Mouse (Mus musculus): ENCODE results near the gene Fam19a4. TPM values are rescaled to one million over a fixed set of nuclear protein-coding genes. Genes with fewer than 3 reads are reported as not detected.
"Not testable (repeated sequence)": the region's sequence is repeated elsewhere in the genome, so short reads cannot be mapped to it uniquely, and the experiment has no call there.

The Fam19a4 gene
- polyA plus RNA-seq, 1 experiment from 2014 or later: 3.4 TPM

- not testable (repeated sequence) for H3K9ac ChIP-seq; H3K27ac ChIP-seq; H3K4me1 ChIP-seq; H3K9me3 ChIP-seq (replicated peaks); H3K4me3 ChIP-seq; H3K27me3 ChIP-seq; ATAC-seq (ENCODE audit: low FRiP score); H3K36me3 ChIP-seq; H3K4me2 ChIP-seq (replicated peaks)
- WGBS: 93% methylated on average over 18 of the region's 18 CpGs
Observed at GRCm38 (mm10) chr6:96877105-96877504, 183.1 kb downstream of the Fam19a4 start.

- H3K4me3 ChIP-seq; ATAC-seq (ENCODE audit: low FRiP score); H3K4me1 ChIP-seq; H3K36me3 ChIP-seq; H3K4me2 ChIP-seq (replicated peaks); H3K27ac ChIP-seq; H3K9ac ChIP-seq; H3K27me3 ChIP-seq; H3K9me3 ChIP-seq (replicated peaks): not testable (repeated sequence)
- 92% methylated on average over 13 of the region's 13 CpGs for WGBS
Observed at GRCm38 (mm10) chr6:96876651-96877050, 183.6 kb downstream of the Fam19a4 start.

GRCm38 (mm10) chr6:96853065-96853464 is 207.1 kb downstream of the Fam19a4 start:
- no peak overlapping the region for H3K27ac ChIP-seq
- no peaks in the 10 kb centered on the region for H3K9me3 ChIP-seq (replicated peaks)
- no peak for ATAC-seq (ENCODE audit: low FRiP score)
- H3K27me3 ChIP-seq: no peaks in the 10 kb centered on the region
- H3K4me1 ChIP-seq: no peaks in the 10 kb centered on the region
- H3K4me3 ChIP-seq: no peak overlapping the region
- H3K36me3 ChIP-seq: no peaks in the 10 kb centered on the region
- WGBS: 68% methylated on average over 7 of the region's 7 CpGs
- H3K4me2 ChIP-seq (replicated peaks): no peak overlapping the region
- H3K9ac ChIP-seq: no peak overlapping the region

- Histone ChIP-seq H3K4me2 (replicated peaks) (no peak overlapping the region), H3K36me3 (no peaks in the 10 kb centered on the region), H3K4me3 (no peak overlapping the region), H3K4me1 (no peaks in the 10 kb centered on the region), H3K27me3 (no peaks in the 10 kb centered on the region), H3K27ac (no peak overlapping the region), H3K9me3 (replicated peaks) (no peaks in the 10 kb centered on the region), H3K9ac (no peak overlapping the region)
- ATAC-seq (ENCODE audit: low FRiP score): no peak
- 67% methylated on average over 1 of the region's 1 CpGs for WGBS
Observed at GRCm38 (mm10) chr6:96843944-96844343, 216.3 kb downstream of the Fam19a4 start.

- WGBS: 81% methylated on average over 3 of the region's 3 CpGs
- H3K4me3 ChIP-seq: no peak overlapping the region
- no peak overlapping the region for H3K4me2 ChIP-seq (replicated peaks)
- no peak overlapping the region for H3K27ac ChIP-seq
- ATAC-seq (ENCODE audit: low FRiP score): no peak
- H3K36me3 ChIP-seq: no peaks in the 10 kb centered on the region
- H3K27me3 ChIP-seq: no peaks in the 10 kb centered on the region
- H3K9ac ChIP-seq: no peak overlapping the region
- no peaks in the 10 kb centered on the region for H3K4me1 ChIP-seq
- no peaks in the 10 kb centered on the region for H3K9me3 ChIP-seq (replicated peaks)
Observed at GRCm38 (mm10) chr6:96840634-96841033, 219.6 kb downstream of the Fam19a4 start.

- H3K4me1 ChIP-seq: 0 out of 2 replicates have a peak, but pooled peaks cover 2% of the 10 kb centered on the region
- no peak overlapping the region for H3K4me3 ChIP-seq
- no peak overlapping the region for H3K27ac ChIP-seq
- no peak overlapping the region for H3K4me2 ChIP-seq (replicated peaks)
- 21% methylated on average over 3 of the region's 3 CpGs for WGBS
- H3K9ac ChIP-seq: no peak overlapping the region
- H3K9me3 ChIP-seq (replicated peaks): no peaks in the 10 kb centered on the region
- H3K36me3 ChIP-seq: no peaks in the 10 kb centered on the region
- ATAC-seq (ENCODE audit: low FRiP score): peak; percentile 43; the same call in 1 of the 2 replicates
- no peaks in the 10 kb centered on the region for H3K27me3 ChIP-seq
Observed at GRCm38 (mm10) chr6:96826626-96827025, 233.6 kb downstream of the Fam19a4 start.

- 73% methylated on average over 3 of the region's 3 CpGs for WGBS
- H3K27me3 ChIP-seq: no peaks in the 10 kb centered on the region
- ATAC-seq (ENCODE audit: low FRiP score): no peak
Observed at GRCm38 (mm10) chr6:96802981-96803380, 257.2 kb downstream of the Fam19a4 start.

GRCm38 (mm10) chr6:96798746-96799145 is 261.5 kb downstream of the Fam19a4 start:
- 73% methylated on average over 1 of the region's 1 CpGs for WGBS
- Histone ChIP-seq H3K27me3 (no peaks in the 10 kb centered on the region), H3K9ac (no peak overlapping the region), H3K9me3 (replicated peaks) (no peaks in the 10 kb centered on the region), H3K4me2 (replicated peaks) (no peak overlapping the region), H3K36me3 (no peaks in the 10 kb centered on the region), H3K27ac (no peak overlapping the region), H3K4me3 (no peak overlapping the region), H3K4me1 (no peaks in the 10 kb centered on the region)
- no peak for ATAC-seq (ENCODE audit: low FRiP score)

More at GRCm38 (mm10) chr6:96802981-96803380, 257.2 kb downstream of the Fam19a4 start:
- Histone ChIP-seq H3K27ac (no peak overlapping the region), H3K4me3 (no peak overlapping the region), H3K9me3 (replicated peaks) (no peaks in the 10 kb centered on the region), H3K36me3 (no peaks in the 10 kb centered on the region), H3K4me1 (no peaks in the 10 kb centered on the region), H3K4me2 (replicated peaks) (no peak overlapping the region), H3K9ac (no peak overlapping the region)

GRCm38 (mm10) chr6:96797451-96797850 is 262.8 kb downstream of the Fam19a4 start:
- H3K9ac ChIP-seq: no peak overlapping the region
- WGBS: 82% methylated on average over 4 of the region's 4 CpGs
- no peak overlapping the region for H3K27ac ChIP-seq
- no peaks in the 10 kb centered on the region for H3K36me3 ChIP-seq
- no peak for ATAC-seq (ENCODE audit: low FRiP score)
- no peaks in the 10 kb centered on the region for H3K4me1 ChIP-seq
- no peak overlapping the region for H3K4me2 ChIP-seq (replicated peaks)
- no peaks in the 10 kb centered on the region for H3K27me3 ChIP-seq
- H3K9me3 ChIP-seq (replicated peaks): no peaks in the 10 kb centered on the region
- no peak overlapping the region for H3K4me3 ChIP-seq

Other genes with a start within 250 kb of the Fam19a4 start
- 12.2 and 12.6 TPM in 2 replicates for gene Eogt, start 88.8 kb upstream of the Fam19a4 start, polyA plus RNA-seq (2016; fragmentation: Nextera tagmentation; extraction: Ambion mirVana)
- gene Tmf1, start 118.7 kb upstream of the Fam19a4 start, polyA plus RNA-seq (2016; fragmentation: Nextera tagmentation; extraction: Ambion mirVana): 38.0 and 45.7 TPM in 2 replicates
- gene Uba3, start 145.2 kb upstream of the Fam19a4 start, polyA plus RNA-seq (2016; fragmentation: Nextera tagmentation; extraction: Ambion mirVana): 89.4 and 98.7 TPM in 2 replicates
- 74.3 and 86.0 TPM in 2 replicates for gene Arl6ip5, start 150.3 kb upstream of the Fam19a4 start, polyA plus RNA-seq (2016; fragmentation: Nextera tagmentation; extraction: Ambion mirVana)
- 0.31 and 2.1 TPM in 2 replicates for gene Lmod3, start 192.3 kb upstream of the Fam19a4 start, polyA plus RNA-seq (2016; fragmentation: Nextera tagmentation; extraction: Ambion mirVana)